Mouse (Mus musculus): ENCODE results near the gene Cyp2c55.

DNA sequence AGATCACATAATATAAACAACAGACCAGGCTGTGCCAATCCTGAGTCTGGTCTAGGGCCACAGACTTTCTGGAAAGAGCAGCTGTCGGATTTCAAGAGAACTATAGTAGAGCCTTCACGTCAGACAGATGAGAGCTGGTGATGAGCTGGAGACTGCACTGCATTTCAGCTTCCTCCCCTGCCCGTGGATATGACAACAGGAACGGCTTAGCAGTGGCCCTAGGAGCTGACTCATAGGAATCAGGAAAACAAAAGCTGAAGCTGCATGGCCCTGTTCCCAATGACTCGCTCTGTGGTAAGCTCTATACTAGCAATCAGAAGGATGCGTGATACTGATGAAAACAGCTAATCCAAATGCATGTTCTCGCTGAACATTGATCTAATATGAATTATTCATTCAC, 33.2 kb upstream of the Cyp2c55 start:
- TF ChIP-seq CTCF (IDR thresholded peaks at IDR 0.05; ENCODE audit: extremely low read depth, insufficient read depth, insufficient read length, insufficient replicate concordance) (no peak), POLR2A (IDR thresholded peaks at IDR 0.05; ENCODE audit: low read depth, low read length) (no peak)
